Mouse (Mus musculus) stomach, postnatal 0 days (tissue): Measurements from ENCODE around the gene Srek1.

Experiments
- CTCF ChIP-seq: IDR thresholded peaks from 2 replicates; pipeline ENCODE4 v1.5.1; 2016; ENCODE audit warnings: antibody characterized with exemption, low read depth, mild to moderate bottlenecking, moderate library complexity
- EP300 ChIP-seq: optimal IDR thresholded peaks from 2 replicates; pipeline ENCODE3; 2016; ENCODE audit warnings: antibody characterized with exemption

DNA sequence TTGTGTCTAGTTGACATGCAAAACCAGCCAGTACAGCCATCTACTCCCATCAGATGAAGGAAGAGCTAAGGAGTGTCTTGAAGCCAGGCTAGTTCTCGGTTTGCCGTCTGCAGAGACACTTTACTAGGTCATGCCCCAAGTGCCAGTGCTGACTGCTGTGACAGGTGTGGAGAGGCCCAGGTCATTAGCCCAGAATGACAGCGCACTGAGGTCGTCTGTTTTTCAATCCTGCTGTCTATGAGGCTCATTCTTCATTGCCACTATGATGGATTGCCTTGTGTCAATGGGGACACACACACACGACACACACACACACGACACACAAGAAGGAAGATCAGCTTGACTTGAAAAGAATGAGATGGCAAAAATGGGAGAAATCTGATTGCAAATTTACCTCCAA is 79.0 kb downstream of the Srek1 start:
- TF ChIP-seq CTCF (no peak), EP300 (no peak)
